Mouse (Mus musculus) stomach, postnatal 0 days (tissue): ENCODE measurements at regions not wholly inside any gene's neighbourhood (a gene's known extent, or its start where the extent isn't known, plus 50 kb on each side); places are given as distances from the start of the nearest gene placed in this dataset.

Source experiments
- ATAC-seq: fragments of 200-750 bp; cut with Nextera tagmentation; 2 replicates; pipeline ENCODE4 v1.8.0; 2017; ENCODE audit not compliant: low FRiP score, low TSS enrichment
- DNase-seq: peaks from one replicate; pipeline ENCODE4 v3.0.0-alpha.2; 2016; ENCODE audit warnings: low spot score
- H3K27ac ChIP-seq: fragments of 300-500 bp; sonication (generic); replicated peaks from 2 replicates; pipeline ENCODE4 v1.5.1; 2014; ENCODE audit warnings: mild to moderate bottlenecking, control low read depth
- H3K27me3 ChIP-seq: fragments of 300-500 bp; sonication (generic); 2 replicates; pipeline ENCODE4 v1.6.1; 2014; ENCODE audit warnings: low read length; ENCODE audit not compliant: control insufficient read depth, insufficient read depth
- H3K36me3 ChIP-seq: fragments of 300-500 bp; sonication (generic); 2 replicates; pipeline ENCODE4 v1.6.1; 2014; ENCODE audit warnings: low read length, mixed read lengths; ENCODE audit not compliant: control insufficient read depth, insufficient read depth
- H3K4me1 ChIP-seq: fragments of 300-500 bp; sonication (generic); replicated peaks from 2 replicates; pipeline ENCODE4 v1.6.1; 2014; ENCODE audit warnings: antibody characterized with exemption; ENCODE audit not compliant: control insufficient read depth, insufficient read depth
- H3K4me2 ChIP-seq: fragments of 300-500 bp; sonication (generic); replicated peaks from 2 replicates; pipeline ENCODE4 v1.6.1; 2014; ENCODE audit warnings: low read depth, mild to moderate bottlenecking, control low read depth, moderate library complexity
- H3K4me3 ChIP-seq: fragments of 300-500 bp; sonication (generic); 2 replicates; pipeline ENCODE4 v1.5.1; 2014; ENCODE audit warnings: low read depth, low read length, control low read depth
- H3K9ac ChIP-seq: fragments of 300-500 bp; sonication (generic); 2 replicates; pipeline ENCODE4 v1.6.1; 2014; ENCODE audit warnings: mild to moderate bottlenecking, low read length, control low read depth, mixed read lengths
- H3K9me3 ChIP-seq: fragments of 300-500 bp; sonication (generic); 2 replicates; pipeline ENCODE4 v1.6.1; 2016; ENCODE audit warnings: low read length; ENCODE audit not compliant: control insufficient read depth
- CTCF ChIP-seq: IDR thresholded peaks from 2 replicates; pipeline ENCODE4 v1.5.1; 2016; ENCODE audit warnings: antibody characterized with exemption, low read depth, mild to moderate bottlenecking, moderate library complexity
- EP300 ChIP-seq: optimal IDR thresholded peaks from 2 replicates; pipeline ENCODE3; 2016; ENCODE audit warnings: antibody characterized with exemption
- WGBS: fragments of 180-500 bp; shearing (Covaris S2); extraction: QIAGEN DNeasy Blood & Tissue Kit; methylation state at CpG from one replicate; pipeline ENCODE4 v1.1.7; 2014; 5-methylcytosine and 5-hydroxymethylcytosine counted together

DNA sequence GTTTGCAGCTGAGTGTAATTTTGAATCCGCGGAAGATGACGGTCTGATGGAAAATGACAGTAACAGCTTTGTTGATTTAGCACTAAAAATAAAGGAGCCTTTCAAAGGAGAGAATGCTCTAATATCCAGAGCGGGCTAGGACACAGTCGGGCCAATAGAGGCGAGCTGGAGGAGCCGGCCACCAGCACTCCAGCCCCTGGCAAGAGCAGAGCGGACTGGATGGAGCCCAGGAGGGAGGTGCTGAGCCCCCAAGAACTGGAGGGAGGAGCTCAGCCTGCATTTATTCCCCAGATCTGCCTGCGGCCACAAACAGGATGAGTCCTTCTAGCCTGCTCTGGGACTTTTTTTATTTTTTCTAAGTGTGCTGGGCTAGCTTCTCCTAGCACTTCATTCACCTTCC, 426.9 kb downstream of the Insc start:
- no peak overlapping the region for H3K4me3 ChIP-seq
- no peak overlapping the region for H3K27ac ChIP-seq
- DNase-seq (peak; percentile 30), ATAC-seq (peak; percentile 24; the same call in 1 of the 2 replicates)
- no peaks in the 10 kb centered on the region for H3K27me3 ChIP-seq
- H3K9ac ChIP-seq = no peak overlapping the region
- H3K9me3 ChIP-seq = no peaks in the 10 kb centered on the region
- no peak overlapping the region; the same call in 1 of the 2 replicates for H3K4me2 ChIP-seq
- no peaks in the 10 kb centered on the region for H3K36me3 ChIP-seq
- no peaks in the 10 kb centered on the region for H3K4me1 ChIP-seq
- WGBS = 21% methylated on average over 9 of the region's 9 CpGs
- TF ChIP-seq CTCF = no peak
- TF ChIP-seq EP300 = no peak

DNA sequence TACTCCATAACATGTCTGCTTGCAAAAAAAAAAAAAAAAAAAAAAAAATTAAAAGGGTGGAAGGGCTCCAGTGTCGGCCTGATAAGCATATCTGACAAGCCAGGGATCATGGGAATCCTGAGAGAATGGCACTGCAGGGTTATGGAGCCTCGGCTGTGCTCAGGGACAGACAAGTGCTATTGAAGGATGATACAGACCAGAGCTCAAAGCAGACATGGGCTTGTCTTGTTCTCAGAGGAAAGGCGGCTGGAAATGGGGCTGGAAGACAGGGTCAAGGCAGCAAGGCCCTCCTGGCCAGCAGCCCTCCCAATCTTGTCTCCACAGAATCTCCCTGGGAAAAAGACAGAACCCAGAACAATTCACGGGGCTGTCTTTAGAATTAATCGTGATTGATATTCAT, 449.0 kb downstream of the Insc start:
- TF ChIP-seq EP300 = no peak
- TF ChIP-seq CTCF = no peak
- no peaks in the 10 kb centered on the region for H3K9me3 ChIP-seq
- no peak for DNase-seq
- no peak overlapping the region for H3K9ac ChIP-seq
- no peak overlapping the region for H3K4me3 ChIP-seq
- ATAC-seq = no peak
- no peak overlapping the region for H3K27ac ChIP-seq
- WGBS = 55% methylated on average over 5 of the region's 5 CpGs
- H3K27me3 ChIP-seq = no peaks in the 10 kb centered on the region
- no peaks in the 10 kb centered on the region; the same call in 1 of the 2 replicates for H3K4me1 ChIP-seq
- H3K36me3 ChIP-seq = no peaks in the 10 kb centered on the region
- H3K4me2 ChIP-seq = no peak overlapping the region

DNA sequence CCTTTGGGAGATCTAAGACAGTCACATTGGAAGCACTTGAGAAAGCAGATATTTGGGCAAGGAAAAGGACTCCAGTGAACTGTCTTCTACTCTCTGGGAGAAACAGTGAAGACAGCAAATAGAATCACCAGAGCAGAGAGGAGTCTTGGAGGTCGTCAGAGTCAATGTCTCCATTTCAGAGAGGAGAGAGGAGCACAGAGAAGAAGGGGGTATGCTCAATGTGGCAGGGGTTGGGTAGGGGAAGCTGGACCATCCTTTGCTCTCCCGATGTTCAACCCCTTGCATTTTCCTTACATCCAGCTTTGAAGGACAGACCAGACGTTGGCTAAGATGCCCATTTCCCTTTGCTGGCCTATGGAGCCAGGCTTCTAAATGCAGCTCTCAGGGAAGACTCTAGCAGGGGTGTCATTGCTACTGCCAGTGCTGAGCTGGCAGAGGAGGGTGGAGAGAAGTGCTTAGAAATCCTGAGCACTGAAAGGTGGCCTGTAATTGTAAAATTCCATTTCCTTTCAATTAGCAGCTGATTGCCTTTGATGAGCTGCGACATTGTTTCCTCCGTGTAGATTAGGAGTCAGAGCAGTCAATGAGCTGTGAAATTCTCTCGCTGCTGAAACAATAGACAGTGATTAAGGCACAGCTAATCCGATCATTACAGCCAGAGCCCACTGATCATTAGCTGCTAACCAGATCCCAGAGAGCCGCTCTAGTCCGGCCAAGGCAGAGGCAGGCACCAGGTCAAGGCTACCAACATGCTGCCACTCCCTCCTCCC, 449.7 kb downstream of the Insc start:
- WGBS = 39% methylated on average over 9 of the region's 9 CpGs

DNA sequence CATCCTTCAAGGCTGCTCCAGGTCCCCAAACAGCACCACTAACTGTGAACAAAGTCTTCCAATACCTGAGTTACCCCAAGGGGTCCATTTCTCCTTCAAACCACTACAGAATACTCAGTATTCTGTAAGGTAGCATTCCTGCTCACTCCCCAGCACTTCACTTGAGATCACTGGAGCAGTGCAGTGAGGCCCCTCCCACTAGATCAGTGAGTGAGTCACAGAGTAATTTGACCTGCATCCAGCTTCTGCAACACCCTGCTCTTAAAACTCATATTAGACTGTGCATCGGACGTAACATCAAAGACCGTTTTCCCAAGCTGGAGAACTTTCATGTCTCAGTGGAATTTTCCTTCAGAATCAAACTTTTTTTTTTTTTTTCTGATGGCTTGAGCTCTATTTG, 461.4 kb downstream of the Insc start:
- TF ChIP-seq CTCF = no peak
- TF ChIP-seq EP300 = no peak
- Histone ChIP-seq H3K4me2 (no peak overlapping the region), H3K36me3 (no peaks in the 10 kb centered on the region), H3K4me3 (no peak overlapping the region), H3K27ac (no peak overlapping the region), H3K4me1 (no peaks in the 10 kb centered on the region), H3K9me3 (no peaks in the 10 kb centered on the region), H3K27me3 (no peaks in the 10 kb centered on the region), H3K9ac (no peak overlapping the region)
- DNase-seq = peak; percentile 21
- ATAC-seq = 0 out of 2 replicates have a peak, but pooled peaks have one; percentile 26
- WGBS = 18% methylated on average over 3 of the region's 3 CpGs

More for the DNA sequence above, 449.7 kb downstream of the Insc start:
- Histone ChIP-seq H3K4me1 (no peaks in the 10 kb centered on the region; the same call in 1 of the 2 replicates), H3K9me3 (no peaks in the 10 kb centered on the region), H3K9ac (no peak overlapping the region), H3K36me3 (no peaks in the 10 kb centered on the region), H3K27ac (no peak overlapping the region), H3K4me2 (no peak overlapping the region), H3K27me3 (no peaks in the 10 kb centered on the region), H3K4me3 (no peak overlapping the region)
- ATAC-seq (no peak), DNase-seq (no peak)
- no peak for TF ChIP-seq CTCF
- TF ChIP-seq EP300 = no peak

DNA sequence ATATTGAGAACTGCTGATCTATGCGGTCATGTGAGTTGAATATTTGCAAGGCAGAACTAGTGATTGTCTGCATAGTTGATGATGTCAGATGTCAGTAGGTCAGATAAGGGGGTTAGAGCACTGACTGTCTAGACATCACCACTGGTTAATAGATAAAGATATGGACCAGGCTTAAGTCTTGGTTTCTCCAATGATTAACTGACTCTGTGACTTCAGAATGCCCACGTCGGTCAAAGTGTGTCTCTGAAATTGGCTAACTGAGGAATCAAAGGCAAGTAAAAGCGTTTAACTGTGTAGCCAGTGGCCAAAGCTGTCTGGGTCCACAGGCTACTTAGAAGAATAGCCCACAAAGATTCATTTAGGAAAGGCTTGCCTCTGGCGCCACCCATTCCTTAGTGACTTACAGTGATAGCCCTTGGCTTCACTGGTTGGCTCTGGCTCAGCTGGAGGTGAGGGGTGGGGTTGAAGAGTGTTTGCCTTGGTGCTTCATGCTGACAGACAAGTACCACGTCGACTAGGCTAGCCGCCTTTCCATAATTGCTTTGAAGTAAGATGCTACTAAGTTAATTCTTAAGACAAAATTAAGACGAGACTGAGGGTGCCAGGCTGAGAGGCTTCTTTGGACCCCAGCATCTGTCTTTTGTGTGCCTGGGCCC, 463.1 kb downstream of the Insc start:
- no peak overlapping the region for H3K9ac ChIP-seq
- WGBS = 57% methylated on average over 9 of the region's 9 CpGs
- ATAC-seq = no peak
- no peaks in the 10 kb centered on the region for H3K4me1 ChIP-seq
- no peaks in the 10 kb centered on the region for H3K27me3 ChIP-seq
- no peak overlapping the region for H3K4me2 ChIP-seq
- no peak overlapping the region for H3K27ac ChIP-seq
- H3K36me3 ChIP-seq = no peaks in the 10 kb centered on the region
- no peaks in the 10 kb centered on the region for H3K9me3 ChIP-seq
- DNase-seq = no peak
- H3K4me3 ChIP-seq = no peak overlapping the region
- TF ChIP-seq CTCF = no peak
- TF ChIP-seq EP300 = no peak

DNA sequence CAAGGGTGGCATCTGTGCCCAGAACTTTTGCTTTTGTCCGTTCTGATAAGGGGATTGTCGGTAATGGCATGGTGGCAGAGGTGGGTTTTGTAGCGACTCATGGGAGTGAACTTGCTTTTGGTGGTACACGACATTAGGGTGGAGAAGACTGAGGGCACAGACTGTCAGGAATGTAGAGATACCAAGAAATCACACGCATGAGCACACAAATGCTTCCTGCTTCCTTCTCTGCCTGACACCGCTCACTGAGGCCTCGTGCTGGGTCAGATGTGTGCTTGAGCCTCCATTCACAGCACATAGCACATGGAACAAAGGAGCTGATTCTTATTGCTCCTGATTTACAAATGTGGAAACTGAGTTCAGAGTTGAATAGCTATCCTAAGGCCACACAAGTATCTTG, 465.3 kb downstream of the Insc start:
- no peaks in the 10 kb centered on the region for H3K4me1 ChIP-seq
- no peak overlapping the region for H3K4me2 ChIP-seq
- no peak overlapping the region for H3K4me3 ChIP-seq
- no peaks in the 10 kb centered on the region for H3K36me3 ChIP-seq
- H3K9me3 ChIP-seq = no peaks in the 10 kb centered on the region
- DNase-seq (no peak), ATAC-seq (no peak)
- no peak overlapping the region for H3K9ac ChIP-seq
- no peak overlapping the region for H3K27ac ChIP-seq
- no peaks in the 10 kb centered on the region for H3K27me3 ChIP-seq
- WGBS = 78% methylated on average over 7 of the region's 7 CpGs
- TF ChIP-seq CTCF = no peak
- no peak for TF ChIP-seq EP300
